Mouse (Mus musculus): ENCODE results near the gene Arhgap18. TPM values are rescaled to one million over a fixed set of nuclear protein-coding genes. Genes with fewer than 3 reads are reported as not detected.

Gene Arhgap18
- polyA plus RNA-seq, 1 experiment from 2014 or later: 8.7 TPM

DNA sequence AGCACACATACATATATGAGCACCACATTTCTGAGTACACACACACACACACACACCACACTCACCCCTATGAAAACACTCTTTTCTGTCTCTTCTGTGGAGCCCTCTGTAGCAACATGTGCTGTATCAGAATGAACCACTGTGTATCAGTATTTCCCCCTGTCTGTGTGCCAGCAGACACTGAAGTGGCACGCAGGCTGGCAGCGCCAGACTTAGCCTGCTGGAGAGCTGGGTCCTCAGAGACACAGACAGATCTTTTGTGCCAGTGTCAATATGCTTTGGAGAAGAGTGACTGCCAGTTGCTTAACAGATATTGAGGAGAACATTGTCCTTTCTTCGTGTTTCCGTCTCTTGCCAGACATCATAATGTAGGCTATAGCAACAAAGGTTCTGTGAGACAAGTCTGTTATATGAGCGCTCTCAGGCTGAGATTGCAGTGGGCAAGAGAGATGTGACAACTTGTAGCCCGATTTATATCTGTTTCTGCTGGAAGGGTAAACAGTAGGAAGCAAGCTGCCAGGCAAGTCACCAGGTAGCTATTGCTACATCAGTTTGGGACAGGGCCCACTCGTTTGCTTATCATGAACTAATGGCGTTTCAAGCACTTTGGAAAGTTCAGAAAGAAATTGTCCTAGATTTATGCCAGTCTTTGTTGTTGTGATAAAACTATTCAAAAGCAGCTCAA lies 102.8 kb downstream of the Arhgap18 start:
- H3K4me3 ChIP-seq: no peak overlapping the region
- H3K27ac ChIP-seq (replicated peaks): no peak overlapping the region
- H3K9me3 ChIP-seq (replicated peaks): no peaks in the 10 kb centered on the region
- H3K27me3 ChIP-seq (ENCODE audit: low read depth, poor library complexity, severe bottlenecking): no peaks in the 10 kb centered on the region
- no peaks in the 10 kb centered on the region for H3K4me1 ChIP-seq
- no peak for DNase-seq (ENCODE audit: low spot score)
- WGBS: 91% methylated on average over 8 of the region's 8 CpGs
- no peaks in the 10 kb centered on the region for H3K36me3 ChIP-seq

DNA sequence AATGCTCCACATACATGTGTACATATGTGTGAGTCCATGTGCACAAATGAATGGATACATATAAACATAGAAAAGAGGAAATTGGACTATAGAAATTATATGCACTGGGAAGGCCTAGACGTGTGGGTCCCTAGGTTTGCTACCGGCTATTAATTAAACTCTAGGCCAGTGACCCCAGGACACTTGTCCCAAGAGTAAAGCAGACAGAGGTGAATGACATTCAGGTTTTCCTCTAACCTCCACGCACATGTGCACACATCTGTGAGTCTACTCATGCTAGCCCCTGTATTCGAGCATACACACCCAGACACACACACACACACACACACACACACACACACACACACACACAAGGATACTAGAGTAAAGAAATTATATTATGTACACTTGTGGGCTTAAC lies 104.4 kb downstream of the Arhgap18 start:
- Histone ChIP-seq H3K36me3 (no peaks in the 10 kb centered on the region), H3K27me3 (ENCODE audit: low read depth, poor library complexity, severe bottlenecking) (no peaks in the 10 kb centered on the region), H3K4me1 (no peaks in the 10 kb centered on the region), H3K4me3 (no peak overlapping the region), H3K27ac (replicated peaks) (no peak overlapping the region), H3K9me3 (replicated peaks) (no peaks in the 10 kb centered on the region)
- DNase-seq (ENCODE audit: low spot score): no peak
- 95% methylated on average over 4 of the region's 4 CpGs for WGBS

DNA sequence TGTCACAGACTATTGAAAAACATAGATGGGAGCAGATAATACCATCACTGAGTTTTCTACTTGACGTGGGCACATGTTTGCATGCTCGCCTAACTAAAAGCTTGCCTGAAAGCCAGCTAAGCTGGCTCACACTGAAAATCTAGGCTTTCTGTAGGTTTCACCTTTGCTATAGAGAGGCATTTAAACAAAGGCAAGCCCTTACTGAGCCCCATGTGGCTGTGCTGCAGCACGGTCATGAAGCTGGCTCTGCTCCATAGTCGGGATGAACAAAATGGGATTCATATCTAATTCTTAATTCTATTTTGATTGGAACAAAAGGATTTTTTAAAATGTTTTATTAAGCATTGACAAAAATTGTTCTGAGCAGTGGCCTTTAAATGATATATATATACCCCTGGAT lies 105.3 kb downstream of the Arhgap18 start:
- Histone ChIP-seq H3K27ac (replicated peaks) (no peak overlapping the region), H3K4me1 (no peaks in the 10 kb centered on the region), H3K36me3 (no peaks in the 10 kb centered on the region), H3K27me3 (ENCODE audit: low read depth, poor library complexity, severe bottlenecking) (no peaks in the 10 kb centered on the region), H3K9me3 (replicated peaks) (no peaks in the 10 kb centered on the region), H3K4me3 (no peak overlapping the region)
- no peak for DNase-seq (ENCODE audit: low spot score)
- 85% methylated on average over 4 of the region's 4 CpGs for WGBS

DNA sequence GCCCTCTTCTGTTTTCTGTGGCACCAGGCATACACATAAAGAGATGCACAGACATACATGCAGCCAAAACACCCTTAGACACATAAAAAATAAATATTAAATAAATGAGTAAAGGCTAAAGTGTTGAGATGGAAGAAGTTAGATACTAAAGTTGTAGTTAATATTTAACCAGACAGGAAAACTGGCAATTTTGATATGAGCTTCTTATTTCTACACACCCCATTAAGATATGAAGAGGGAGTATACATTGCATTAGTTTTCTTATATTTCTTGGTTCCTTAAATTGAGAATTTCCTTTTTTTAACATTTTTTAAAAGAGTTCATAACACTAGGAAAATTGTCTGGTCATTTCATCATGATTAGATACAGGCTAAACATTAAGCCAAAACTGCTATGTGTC lies 108.0 kb downstream of the Arhgap18 start:
- Histone ChIP-seq H3K27ac (replicated peaks) (no peak overlapping the region), H3K27me3 (ENCODE audit: low read depth, poor library complexity, severe bottlenecking) (no peaks in the 10 kb centered on the region), H3K36me3 (no peaks in the 10 kb centered on the region), H3K9me3 (replicated peaks) (no peaks in the 10 kb centered on the region), H3K4me3 (no peak overlapping the region), H3K4me1 (no peaks in the 10 kb centered on the region)
- DNase-seq (ENCODE audit: low spot score): no peak

DNA sequence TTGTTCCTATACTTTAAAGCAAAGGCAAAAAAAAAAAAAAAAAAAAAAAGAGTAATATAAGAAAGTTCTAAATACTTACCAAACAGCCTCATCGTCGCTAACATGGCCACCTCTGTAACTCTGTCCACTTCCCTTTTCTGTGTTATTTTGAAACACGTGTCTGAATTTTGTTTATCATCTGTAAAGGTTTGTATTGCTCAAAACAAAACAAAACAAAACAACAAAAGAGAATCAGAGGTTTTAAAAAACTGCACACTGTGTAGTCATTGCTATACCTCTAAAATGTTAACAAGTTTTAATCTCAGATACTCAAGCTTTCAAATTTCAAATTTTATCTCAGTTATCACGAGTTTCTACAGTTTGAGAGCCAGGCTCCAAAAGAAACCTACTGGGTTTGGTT lies 109.0 kb downstream of the Arhgap18 start:
- no peaks in the 10 kb centered on the region for H3K27me3 ChIP-seq (ENCODE audit: low read depth, poor library complexity, severe bottlenecking)
- H3K9me3 ChIP-seq (replicated peaks): no peaks in the 10 kb centered on the region
- no peak for DNase-seq (ENCODE audit: low spot score)
- WGBS: 93% methylated on average over 4 of the region's 4 CpGs
- no peaks in the 10 kb centered on the region for H3K36me3 ChIP-seq
- H3K4me3 ChIP-seq: no peak overlapping the region
- H3K27ac ChIP-seq (replicated peaks): no peak overlapping the region
- H3K4me1 ChIP-seq: no peaks in the 10 kb centered on the region

DNA sequence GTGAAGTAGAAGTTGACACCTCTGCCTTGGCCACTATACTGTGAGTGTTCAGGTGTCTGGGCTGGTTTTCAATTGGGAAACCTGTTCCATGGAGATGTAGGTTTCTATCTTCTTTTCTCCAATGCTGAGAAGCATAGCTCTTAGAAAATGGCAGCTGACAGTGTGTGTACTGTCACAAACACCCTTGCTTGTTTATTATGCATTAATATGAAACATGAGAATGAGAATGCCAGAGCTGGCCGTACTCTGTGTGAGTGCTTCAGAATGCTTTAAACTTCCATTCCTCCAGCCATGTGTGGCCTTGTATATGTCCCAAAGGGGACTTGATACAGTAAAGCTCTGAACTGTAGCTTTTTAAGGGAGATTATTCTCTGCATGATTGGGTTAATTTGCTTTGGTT lies 110.8 kb downstream of the Arhgap18 start:
- WGBS: 88% methylated on average over 1 of the region's 1 CpGs
- no peaks in the 10 kb centered on the region for H3K4me1 ChIP-seq
- H3K27ac ChIP-seq (replicated peaks): no peak overlapping the region

DNA sequence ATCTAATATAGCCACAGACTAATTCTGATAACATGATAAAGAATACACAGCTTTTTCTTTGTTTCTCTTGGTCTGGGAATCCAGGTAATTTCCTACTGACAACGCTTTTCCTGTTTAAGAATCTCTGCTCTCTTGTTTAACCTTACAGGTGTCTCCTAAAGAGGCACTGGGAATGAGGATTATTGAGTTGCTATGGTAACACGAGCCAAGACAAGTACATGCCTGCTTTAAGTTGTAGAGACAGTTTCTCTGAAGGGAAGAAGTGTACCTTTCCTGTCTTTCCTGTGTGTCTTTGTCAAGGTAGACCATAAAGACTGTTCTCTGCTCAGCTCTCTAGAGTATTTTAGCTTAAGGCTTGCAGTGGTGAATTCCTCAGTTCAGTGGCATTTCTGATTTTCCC lies 117.6 kb downstream of the Arhgap18 start:
- H3K4me1 ChIP-seq: no peaks in the 10 kb centered on the region
- H3K27me3 ChIP-seq (ENCODE audit: low read depth, poor library complexity, severe bottlenecking): no peaks in the 10 kb centered on the region
- WGBS: 57% methylated on average over 2 of the region's 2 CpGs
- H3K9me3 ChIP-seq (replicated peaks): no peaks in the 10 kb centered on the region
- no peak for DNase-seq (ENCODE audit: low spot score)
- H3K4me3 ChIP-seq: no peak overlapping the region
- H3K36me3 ChIP-seq: no peaks in the 10 kb centered on the region
- H3K27ac ChIP-seq (replicated peaks): no peak overlapping the region

More for the DNA sequence above, 110.8 kb downstream of the Arhgap18 start:
- Histone ChIP-seq H3K4me3 (no peak overlapping the region), H3K36me3 (no peaks in the 10 kb centered on the region), H3K9me3 (replicated peaks) (no peaks in the 10 kb centered on the region), H3K27me3 (ENCODE audit: low read depth, poor library complexity, severe bottlenecking) (no peaks in the 10 kb centered on the region)
- DNase-seq (ENCODE audit: low spot score): no peak

- H3K9me3 ChIP-seq (replicated peaks): no peaks in the 10 kb centered on the region
- 83% methylated on average over 11 of the region's 11 CpGs for WGBS
- H3K4me1 ChIP-seq: no peaks in the 10 kb centered on the region
- no peak overlapping the region for H3K27ac ChIP-seq (replicated peaks)
- H3K4me3 ChIP-seq: no peak overlapping the region
- DNase-seq (ENCODE audit: low spot score): no peak
- no peaks in the 10 kb centered on the region for H3K36me3 ChIP-seq
- H3K27me3 ChIP-seq (ENCODE audit: low read depth, poor library complexity, severe bottlenecking): no peaks in the 10 kb centered on the region
Observed at GRCm38 (mm10) chr10:26877309-26877708, 124.1 kb downstream of the Arhgap18 start.

DNA sequence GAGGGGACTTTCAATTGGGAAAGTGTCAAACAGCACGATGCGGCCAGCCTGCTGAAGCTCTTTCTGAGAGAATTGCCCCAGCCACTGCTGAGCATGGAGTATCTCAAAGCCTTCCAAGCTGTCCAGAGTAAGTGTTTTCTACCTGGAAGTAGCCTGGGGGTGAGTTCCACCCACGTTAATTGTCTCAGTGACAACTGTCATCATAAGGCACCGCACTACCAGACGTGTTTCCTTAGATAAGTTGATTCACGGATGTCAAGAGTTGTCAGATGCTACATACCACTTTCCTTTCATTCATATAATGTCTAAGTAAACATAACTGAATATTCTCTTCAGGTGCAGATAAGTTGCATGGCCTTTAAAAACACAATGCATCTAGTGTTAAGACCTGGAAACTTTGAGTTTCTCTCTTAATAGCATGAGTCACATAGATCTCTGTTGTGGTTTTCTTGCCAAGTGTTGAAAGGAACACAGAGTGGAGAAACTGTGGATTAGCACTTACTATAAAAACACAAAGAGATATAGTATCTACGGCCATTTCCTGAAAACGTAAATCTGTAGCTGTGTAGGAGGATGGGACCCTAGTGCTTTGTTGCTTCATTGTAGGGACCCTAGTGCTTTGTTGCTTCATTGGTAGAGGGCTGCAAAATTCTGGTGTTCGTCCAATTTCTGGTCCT lies 125.8 kb downstream of the Arhgap18 start:
- H3K9me3 ChIP-seq (replicated peaks): no peaks in the 10 kb centered on the region
- no peaks in the 10 kb centered on the region for H3K36me3 ChIP-seq
- DNase-seq (ENCODE audit: low spot score): no peak
- H3K27me3 ChIP-seq (ENCODE audit: low read depth, poor library complexity, severe bottlenecking): no peaks in the 10 kb centered on the region
- H3K27ac ChIP-seq (replicated peaks): no peak overlapping the region
- no peaks in the 10 kb centered on the region for H3K4me1 ChIP-seq
- H3K4me3 ChIP-seq: no peak overlapping the region
- 90% methylated on average over 9 of the region's 9 CpGs for WGBS

DNA sequence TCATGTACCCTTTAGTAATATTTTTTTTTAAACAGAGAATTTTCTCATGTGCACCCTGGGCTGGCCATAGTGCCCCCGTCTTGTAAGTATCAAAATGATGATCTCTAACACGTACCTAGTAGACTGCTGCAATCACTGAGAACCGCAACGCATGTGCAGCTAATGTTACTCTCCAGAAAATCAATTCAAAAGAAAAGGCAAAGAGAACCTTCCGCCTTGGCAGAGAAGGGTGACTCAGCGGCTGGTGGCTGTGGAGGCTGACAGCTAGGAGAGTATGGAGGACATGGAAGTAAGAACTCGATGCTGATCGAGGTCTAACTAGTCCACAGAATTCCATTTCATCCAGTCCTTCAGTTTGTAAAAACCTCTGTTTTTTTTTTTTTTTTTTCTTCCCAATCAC lies 131.7 kb downstream of the Arhgap18 start:
- H3K36me3 ChIP-seq: no peaks in the 10 kb centered on the region
- no peaks in the 10 kb centered on the region for H3K27me3 ChIP-seq (ENCODE audit: low read depth, poor library complexity, severe bottlenecking)
- no peak overlapping the region for H3K27ac ChIP-seq (replicated peaks)
- H3K4me1 ChIP-seq: peaks cover 4% of the 10 kb centered on the region; the same call in 1 of the 2 replicates
- no peak for DNase-seq (ENCODE audit: low spot score)
- no peak overlapping the region for H3K4me3 ChIP-seq
- no peaks in the 10 kb centered on the region for H3K9me3 ChIP-seq (replicated peaks)
- 85% methylated on average over 8 of the region's 8 CpGs for WGBS

- no peaks in the 10 kb centered on the region for H3K36me3 ChIP-seq
- H3K27me3 ChIP-seq (ENCODE audit: low read depth, poor library complexity, severe bottlenecking): no peaks in the 10 kb centered on the region
- WGBS: 39% methylated on average over 6 of the region's 6 CpGs
- peaks cover 4% of the 10 kb centered on the region; the same call in 1 of the 2 replicates for H3K4me1 ChIP-seq
- no peak overlapping the region for H3K27ac ChIP-seq (replicated peaks)
- peak; percentile 15 for DNase-seq (ENCODE audit: low spot score)
- H3K4me3 ChIP-seq: no peak overlapping the region
- no peaks in the 10 kb centered on the region for H3K9me3 ChIP-seq (replicated peaks)
Observed at GRCm38 (mm10) chr10:26889226-26889625, 136.0 kb downstream of the Arhgap18 start.

- DNase-seq (ENCODE audit: low spot score): no peak
- whole genome bisulfite sequencing: 78% methylated on average over 2 of the region's 2 CpGs
Observed at GRCm38 (mm10) chr10:26889754-26890153, 136.5 kb downstream of the Arhgap18 start.

DNA sequence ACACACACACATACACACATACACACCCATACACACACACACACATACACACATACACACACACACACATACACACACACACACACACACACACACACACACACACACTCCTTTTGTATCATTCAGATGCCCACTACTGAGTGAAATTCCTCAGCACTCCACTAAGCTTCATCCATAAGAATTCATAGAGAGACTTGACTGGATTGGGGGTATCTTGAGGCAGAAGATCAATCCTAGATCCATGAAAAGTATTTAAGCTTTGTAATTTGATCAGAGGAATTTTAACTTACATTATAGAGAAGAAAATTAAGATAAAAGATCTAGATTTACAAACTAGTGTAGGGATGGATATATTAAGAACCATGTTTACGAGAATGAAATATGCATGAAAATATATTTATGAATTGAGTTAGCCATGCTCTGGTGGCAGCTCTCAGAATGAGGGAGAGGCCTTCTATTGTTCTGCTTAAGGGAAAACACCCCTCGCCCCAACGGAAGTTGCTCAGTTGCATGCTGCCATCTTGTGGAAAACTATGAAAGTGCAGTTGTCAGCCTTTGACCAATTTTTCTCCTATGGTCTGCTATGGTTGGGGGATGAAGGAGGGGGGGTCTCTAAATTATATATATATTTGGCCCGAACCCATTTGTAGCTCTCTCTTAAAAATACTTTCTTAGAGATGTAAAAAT lies 137.2 kb downstream of the Arhgap18 start:
- peak; percentile 71 for DNase-seq (ENCODE audit: low spot score)
- Histone ChIP-seq H3K9me3 (replicated peaks) (no peaks in the 10 kb centered on the region), H3K36me3 (no peaks in the 10 kb centered on the region), H3K4me1 (peaks cover 4% of the 10 kb centered on the region; the same call in 1 of the 2 replicates), H3K27ac (replicated peaks) (no peak overlapping the region), H3K27me3 (ENCODE audit: low read depth, poor library complexity, severe bottlenecking) (no peaks in the 10 kb centered on the region), H3K4me3 (no peak overlapping the region)
- 7% methylated on average over 4 of the region's 4 CpGs for WGBS

More at GRCm38 (mm10) chr10:26889754-26890153, 136.5 kb downstream of the Arhgap18 start:
- Histone ChIP-seq H3K36me3 (no peaks in the 10 kb centered on the region), H3K9me3 (replicated peaks) (no peaks in the 10 kb centered on the region), H3K27ac (replicated peaks) (no peak overlapping the region), H3K4me3 (no peak overlapping the region), H3K4me1 (peaks cover 4% of the 10 kb centered on the region; the same call in 1 of the 2 replicates), H3K27me3 (ENCODE audit: low read depth, poor library complexity, severe bottlenecking) (no peaks in the 10 kb centered on the region)

All from midbrain, embryonic 10.5 days (tissue).